Mouse (Mus musculus): Measurements from ENCODE around the gene Swap70.

Gene Swap70

DNA sequence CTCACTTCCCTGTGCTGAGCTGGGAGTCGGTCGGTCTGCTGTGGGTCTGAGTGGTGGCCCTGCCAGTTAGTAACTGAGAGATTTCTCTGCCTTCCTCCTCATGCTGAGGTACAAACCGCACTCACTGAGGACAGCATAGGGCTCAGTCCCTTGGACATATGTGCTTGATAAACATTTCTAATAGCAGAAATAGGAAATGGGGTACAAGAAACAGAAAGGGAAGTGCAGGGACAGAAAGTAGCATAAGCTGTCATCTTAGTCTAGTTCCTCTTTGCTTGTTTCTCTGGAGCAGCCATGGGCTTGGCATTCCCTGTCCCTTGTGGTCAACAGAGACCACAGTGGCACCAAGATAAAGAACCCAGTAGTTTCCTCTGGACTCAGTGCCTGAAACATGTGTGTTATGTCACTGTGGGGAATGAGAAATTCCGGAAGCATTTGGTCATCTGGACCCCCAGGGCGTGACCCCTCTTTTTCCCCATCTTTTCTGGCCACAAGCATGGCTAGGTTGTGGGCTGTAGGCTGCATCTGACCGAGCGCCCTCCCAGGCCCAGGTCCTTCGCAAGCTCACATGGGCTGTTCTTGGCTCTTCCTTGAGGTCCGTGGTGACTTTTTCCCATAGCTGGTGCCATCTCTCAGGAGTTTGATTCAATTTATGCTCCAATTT lies 92.0 kb downstream of the Swap70 start:
- no peak for DNase-seq

DNA sequence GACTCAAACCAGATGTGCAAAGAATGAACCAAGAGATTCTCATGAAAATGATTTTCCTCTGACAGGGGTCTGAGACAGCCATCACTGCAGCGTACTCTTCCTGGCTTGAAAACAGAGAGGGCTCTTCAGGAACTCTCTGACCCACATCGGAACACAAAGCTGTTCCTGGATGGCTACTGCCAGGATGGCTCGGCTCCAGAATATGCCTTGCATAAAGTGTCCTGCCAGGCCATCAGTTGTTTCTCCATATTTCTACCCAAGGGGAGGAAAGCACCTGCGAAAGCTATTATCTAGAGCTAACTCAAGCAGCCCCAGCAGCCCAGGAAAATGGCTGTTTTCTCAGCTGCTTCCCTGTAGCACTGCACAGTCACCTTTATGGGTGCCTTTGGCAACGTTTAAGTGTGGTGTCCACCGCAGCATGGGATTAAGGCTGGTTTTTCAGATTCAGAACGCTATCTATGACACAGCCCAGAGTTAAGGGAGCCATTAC lies 92.9 kb downstream of the Swap70 start:
- no peak for DNase-seq

DNA sequence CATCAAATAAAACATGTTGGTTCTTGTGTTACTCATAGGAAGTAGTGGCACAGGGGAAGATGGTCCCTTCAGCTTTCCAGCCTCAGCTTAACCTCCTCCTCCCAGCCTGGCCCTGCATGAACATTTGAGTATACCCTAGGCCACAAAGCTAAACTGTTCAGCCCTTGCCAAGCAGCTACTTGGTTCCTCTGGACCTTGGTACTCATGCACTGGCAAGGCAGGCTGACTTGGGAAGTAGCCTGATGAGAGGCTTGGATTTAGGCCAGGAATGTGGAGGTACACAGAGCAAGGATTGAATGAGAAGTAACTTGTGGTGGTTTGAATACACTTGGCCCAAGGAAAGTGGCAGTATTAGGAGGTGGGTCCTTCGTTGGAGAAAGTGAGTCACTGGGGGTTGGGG lies 93.8 kb downstream of the Swap70 start:
- DNase-seq = no peak

DNA sequence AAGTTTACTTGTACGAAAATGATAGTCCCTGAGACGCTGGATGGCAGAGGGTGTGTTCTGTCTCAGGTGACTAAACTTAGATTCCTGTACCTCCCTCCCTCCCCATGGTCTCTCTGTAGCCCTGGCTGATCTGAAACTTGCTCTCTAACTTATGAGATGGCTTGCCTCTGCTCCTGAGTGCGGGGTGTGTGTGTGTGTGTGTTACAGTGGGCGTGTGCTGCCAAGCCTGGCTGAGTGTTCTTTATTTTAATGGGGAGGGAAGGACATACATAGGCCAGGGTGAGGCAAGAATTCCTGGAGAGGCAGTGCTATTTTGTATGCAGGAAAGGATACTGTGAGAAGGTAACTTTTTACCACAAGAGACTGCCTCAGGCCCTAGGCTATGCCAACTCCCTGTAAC lies 95.9 kb downstream of the Swap70 start:
- DNase-seq = no peak

DNA sequence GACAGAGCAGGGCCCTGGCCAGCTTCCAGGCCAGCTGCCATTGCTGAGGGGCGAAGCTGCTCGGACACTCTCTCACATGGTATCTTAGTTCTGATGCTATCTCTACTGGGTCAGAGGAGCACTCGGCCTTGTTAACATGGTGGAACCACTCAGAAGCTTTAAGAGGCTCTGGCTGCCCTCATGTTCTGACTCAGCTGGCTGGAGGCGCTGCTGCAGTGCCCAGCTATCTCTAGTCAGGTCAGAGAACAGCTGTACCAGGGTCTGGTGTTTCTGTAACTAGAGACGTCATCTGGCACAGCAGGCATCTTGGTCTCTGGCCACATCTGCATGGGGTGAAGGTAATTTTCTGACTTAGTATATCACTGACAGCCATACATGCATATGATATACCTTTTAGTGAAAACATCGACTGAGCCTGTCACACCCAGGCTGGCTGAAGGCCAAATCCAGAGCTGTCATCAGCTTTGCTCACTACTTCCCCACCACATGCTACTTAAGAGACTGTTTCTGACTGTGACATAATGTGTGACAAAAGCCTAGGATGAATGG lies 97.5 kb downstream of the Swap70 start:
- no peak for DNase-seq

DNA sequence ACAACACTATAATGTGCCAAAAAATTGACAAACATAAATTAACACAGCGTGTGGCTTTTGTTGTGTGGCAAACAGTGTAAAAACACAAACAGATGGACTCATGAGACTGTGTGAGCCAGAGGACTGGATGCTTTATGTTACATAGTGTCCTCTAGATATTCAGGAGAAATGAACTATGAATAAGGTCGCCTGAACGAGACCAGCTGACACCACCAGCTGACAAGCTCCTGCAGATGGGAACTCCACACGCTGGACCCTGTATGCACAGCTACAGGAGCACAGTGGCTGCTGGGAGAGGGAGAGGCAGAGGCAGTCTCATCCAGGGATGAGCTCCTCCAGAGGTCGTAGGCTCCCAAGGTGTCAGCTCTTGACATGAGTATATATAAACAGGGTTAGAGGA lies 99.6 kb downstream of the Swap70 start:
- no peak for DNase-seq

DNA sequence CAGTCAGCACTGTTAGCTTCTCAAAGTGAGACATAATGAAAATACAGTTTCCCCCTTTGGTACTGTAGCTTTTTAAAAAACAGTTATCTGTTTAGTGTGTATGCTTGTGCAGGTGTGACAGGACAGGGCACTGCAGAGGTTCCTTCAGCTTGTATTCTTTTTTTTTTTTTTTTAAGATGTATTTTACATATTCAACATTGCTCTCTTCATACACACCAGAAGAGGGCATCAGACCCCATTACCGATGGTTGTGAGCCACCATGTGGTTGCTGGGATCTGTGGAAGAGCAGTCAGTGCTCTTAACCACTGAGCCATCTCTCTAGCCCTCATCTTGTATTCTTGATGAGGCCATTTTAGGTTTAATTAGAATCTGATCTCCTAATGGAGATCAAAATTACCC lies 103.3 kb downstream of the Swap70 start:
- DNase-seq = no peak

DNA sequence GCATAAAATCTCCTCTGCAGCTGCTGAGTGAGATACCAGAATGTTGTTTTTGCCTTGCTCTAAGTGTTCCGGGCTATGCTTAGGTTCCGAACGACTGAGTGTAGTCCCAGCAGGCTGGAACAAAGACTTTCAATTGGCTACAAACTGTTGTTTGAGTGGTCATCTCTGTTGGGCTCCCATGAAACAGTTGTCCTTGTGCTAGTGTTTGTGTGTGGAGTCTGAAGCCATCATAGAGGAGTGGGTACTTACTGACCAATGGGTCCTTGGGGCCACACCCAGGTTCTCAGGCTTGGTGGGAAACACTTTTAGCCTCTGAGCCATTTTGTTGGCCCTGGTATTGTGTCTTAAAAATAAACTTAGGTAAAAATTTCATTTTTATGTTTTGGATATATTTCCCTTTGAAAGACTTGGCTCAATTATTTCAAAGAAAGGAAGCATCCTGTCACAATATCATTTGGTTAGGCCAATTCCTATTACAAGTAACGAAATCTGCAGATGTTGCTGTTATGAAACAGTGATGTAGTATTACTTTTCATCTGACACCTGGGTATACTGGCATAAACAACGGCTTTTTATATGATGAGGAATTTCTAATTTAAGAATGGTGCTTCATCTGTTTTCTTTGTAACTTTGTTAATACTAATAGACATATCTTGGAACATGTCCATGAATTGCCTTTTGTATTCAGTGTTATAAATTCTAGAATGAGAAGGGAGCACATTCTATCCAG lies 104.0 kb downstream of the Swap70 start:
- no peak for DNase-seq

All from right cerebral cortex, adult 18-20 months (tissue).